Mouse (Mus musculus) MEL (cell line): ENCODE measurements around the gene Ptms. TPM values are rescaled to one million over a fixed set of nuclear protein-coding genes. Genes with fewer than 3 reads are reported as not detected.

ENCODE experiments used
- DNase-seq: peaks from one replicate; pipeline ENCODE4 v3.0.0; 2011; ENCODE audit warnings: low read depth, low spot score
- H3K27ac ChIP-seq: 2 replicates; pipeline ENCODE4 v1.5.1; 2012; ENCODE audit warnings: low read depth, mild to moderate bottlenecking, control low read depth, low read length, moderate library complexity; ENCODE audit not compliant: control insufficient read depth
- H3K27me3 ChIP-seq, 2 experiments: fragments of 150-350 bp in 1 of 2; sonication (generic) in 1 of 2; 2 replicates each; pipeline ENCODE4 v1.6.1; 2012; ENCODE audit warnings: low read length in 2 of 2, mild to moderate bottlenecking in 2 of 2, improper control_type of control experiment in 1 of 2, moderate library complexity in 1 of 2; ENCODE audit not compliant: insufficient read depth in 2 of 2, control insufficient read depth in 1 of 2
- H3K36me3 ChIP-seq, 2 experiments: 2 replicates each; pipeline ENCODE4 v1.6.1; 2012 to 2014; ENCODE audit warnings: low read length in 2 of 2, improper control_type of control experiment in 1 of 2, inconsistent platforms in 1 of 2, mild to moderate bottlenecking in 1 of 2; ENCODE audit not compliant: insufficient read depth in 2 of 2, control insufficient read depth in 1 of 2
- H3K4me1 ChIP-seq, 2 experiments: fragments of 150-350 bp in 1 of 2; sonication (generic) in 1 of 2; 2 replicates each; pipeline ENCODE4 v1.6.1; 2012; ENCODE audit warnings: low read length in 2 of 2, improper control_type of control experiment in 1 of 2, mild to moderate bottlenecking in 1 of 2; ENCODE audit not compliant: insufficient read depth in 2 of 2, control insufficient read depth in 1 of 2
- H3K4me3 ChIP-seq, 2 experiments: fragments of 150-350 bp in 1 of 2; sonication (generic) in 1 of 2; 2 replicates each; pipeline ENCODE4 v1.5.1; 2012; ENCODE audit warnings: low read depth in 2 of 2, low read length in 2 of 2, mild to moderate bottlenecking in 2 of 2, moderate library complexity in 2 of 2, control low read depth in 1 of 2, improper control_type of control experiment in 1 of 2; ENCODE audit not compliant: control insufficient read depth in 1 of 2, insufficient read depth in 1 of 2
- H3K79me2 ChIP-seq: 2 replicates; pipeline ENCODE4 v1.6.1; 2012; ENCODE audit warnings: mild to moderate bottlenecking, low read length, moderate library complexity; ENCODE audit not compliant: control insufficient read depth, poor library complexity, insufficient read depth
- H3K9ac ChIP-seq: 2 replicates; pipeline ENCODE4 v1.6.1; 2012; ENCODE audit warnings: low read depth, mild to moderate bottlenecking, control low read depth, low read length, moderate library complexity; ENCODE audit not compliant: control insufficient read depth, poor library complexity, severe bottlenecking
- H3K9me3 ChIP-seq: fragments of 150-350 bp; sonication (generic); replicated peaks from 2 replicates; pipeline ENCODE4 v1.6.1; 2012; ENCODE audit warnings: mild to moderate bottlenecking, low read length, improper control_type of control experiment, moderate library complexity; ENCODE audit not compliant: insufficient read depth
- BHLHE40 ChIP-seq: IDR thresholded peaks from 2 replicates; pipeline ENCODE4 v1.6.1; 2012; ENCODE audit warnings: low read depth, mild to moderate bottlenecking, inconsistent platforms, low read length, improper control_type of control experiment, borderline replicate concordance
- CHD1 ChIP-seq: IDR thresholded peaks from 2 replicates; pipeline ENCODE4 v1.6.1; 2012; ENCODE audit warnings: low read depth, mild to moderate bottlenecking, inconsistent platforms, low read length, improper control_type of control experiment
- CTCF ChIP-seq, 3 experiments: IDR thresholded peaks in 2 of 3; conservative IDR thresholded peaks in 1 of 3; 2 replicates each; pipeline ENCODE4 v1.5.1; 2011 to 2012; ENCODE audit warnings: low read length in 3 of 3, low read depth in 2 of 3, mild to moderate bottlenecking in 2 of 3, improper control_type of control experiment in 1 of 3, inconsistent platforms in 1 of 3, mixed read lengths in 1 of 3, moderate library complexity in 1 of 3; ENCODE audit not compliant: control insufficient read depth in 1 of 3, insufficient read depth in 1 of 3, poor library complexity in 1 of 3, severe bottlenecking in 1 of 3
- E2F4 ChIP-seq: IDR thresholded peaks from 2 replicates; pipeline ENCODE4 v1.6.1; 2011; ENCODE audit warnings: low read depth, low read length, improper control_type of control experiment, borderline replicate concordance
- ELF1 ChIP-seq: IDR thresholded peaks from 2 replicates; pipeline ENCODE4 v1.6.1; 2014; ENCODE audit warnings: low read depth, mild to moderate bottlenecking, inconsistent platforms, low read length, improper control_type of control experiment, moderate library complexity
- ETS1 ChIP-seq: IDR thresholded peaks from 2 replicates; pipeline ENCODE4 v1.6.1; 2012; ENCODE audit warnings: low read depth, mild to moderate bottlenecking, inconsistent platforms, low read length, improper control_type of control experiment, moderate library complexity
- JUND ChIP-seq: IDR thresholded peaks from 2 replicates; pipeline ENCODE4 v1.6.1; 2011; ENCODE audit warnings: low read depth, mild to moderate bottlenecking, improper control_type of control experiment, low read length
- KAT2A ChIP-seq: conservative IDR thresholded peaks from 2 replicates; pipeline ENCODE4 v1.6.1; 2012; ENCODE audit warnings: low read depth, low read length, improper control_type of control experiment, inconsistent platforms
- MAFK ChIP-seq: IDR thresholded peaks from 2 replicates; pipeline ENCODE4 v1.6.1; 2011; ENCODE audit warnings: low read depth, mild to moderate bottlenecking, low read length, improper control_type of control experiment, borderline replicate concordance
- MAX ChIP-seq: IDR thresholded peaks from 2 replicates; pipeline ENCODE4 v1.6.1; 2011; ENCODE audit warnings: low read length, improper control_type of control experiment
- MYB ChIP-seq: IDR thresholded peaks from 2 replicates; pipeline ENCODE4 v1.6.1; 2011; ENCODE audit warnings: mild to moderate bottlenecking, low read depth, low read length, improper control_type of control experiment
- NELFE ChIP-seq: IDR thresholded peaks from 2 replicates; pipeline ENCODE4 v1.6.1; 2011; ENCODE audit warnings: low read depth, low read length, improper control_type of control experiment
- POLR2A ChIP-seq, 2 experiments: IDR thresholded peaks; 2 replicates each; pipeline ENCODE4 v1.6.1; 2011 to 2012; ENCODE audit warnings: low read length in 2 of 2, mild to moderate bottlenecking in 2 of 2, control low read depth in 1 of 2, improper control_type of control experiment in 1 of 2, low read depth in 1 of 2, moderate library complexity in 1 of 2; ENCODE audit not compliant: control insufficient read depth in 1 of 2, insufficient read depth in 1 of 2, poor library complexity in 1 of 2
- POLR2AphosphoS5 ChIP-seq: IDR thresholded peaks from 2 replicates; pipeline ENCODE4 v1.6.1; 2012; ENCODE audit warnings: low read depth, borderline replicate concordance, mild to moderate bottlenecking, inconsistent platforms, low read length, moderate library complexity, mixed read lengths
- RAD21 ChIP-seq: IDR thresholded peaks from 2 replicates; pipeline ENCODE4 v1.6.1; 2011; ENCODE audit warnings: mild to moderate bottlenecking, low read depth, low read length, improper control_type of control experiment
- TCF12 ChIP-seq: IDR thresholded peaks from 2 replicates; pipeline ENCODE4 v1.6.1; 2014; ENCODE audit warnings: low read depth, mild to moderate bottlenecking, inconsistent platforms, low read length, improper control_type of control experiment, moderate library complexity
- ZMIZ1 ChIP-seq: IDR thresholded peaks from 2 replicates; pipeline ENCODE4 v1.6.1; 2012; ENCODE audit warnings: low read depth, mild to moderate bottlenecking, inconsistent platforms, low read length, improper control_type of control experiment, moderate library complexity
- ZNF384 ChIP-seq: IDR thresholded peaks from 2 replicates; pipeline ENCODE4 v1.6.1; 2012; ENCODE audit warnings: low read depth, mild to moderate bottlenecking, inconsistent platforms, low read length, improper control_type of control experiment
- polyA plus RNA-seq, 2 experiments: library from polyadenylated mRNA; stranded (reverse) in 1 of 2; unstranded in 1 of 2; fragments of >175 nt in 1 of 2; fragments of >200 nt in 1 of 2; gene quantifications; 2 replicates each; pipeline versions ENCODE4 v1.2.1 to v1.2.4; 2012; ENCODE audit warnings: low replicate concordance in 2 of 2, low read depth in 1 of 2; ENCODE audit not compliant: insufficient read length in 2 of 2, insufficient read depth in 1 of 2, missing spikeins in 1 of 2
- total RNA-seq: library from RNA; depleted of rRNA; stranded (reverse); fragments of 300-350 nt; gene quantifications from 2 replicates; pipeline ENCODE4 v1.2.3, GENCODE M21; 2012

Gene Ptms
- total and polyA plus RNA-seq, 3 experiments, result 31.8 to 177 TPM; not detected in 1

GRCm38 (mm10) chr6:124921539-124921938 lies 1.6 kb upstream of the Ptms start (continued):
- TF ChIP-seq ZNF384 (peak; percentile 98), CTCF (IDR thresholded peaks at IDR 0.05 in 2 of 3, conservative IDR thresholded peaks at IDR 0.05 in 1 of 3; ENCODE audit: control insufficient read depth in 1 of 3, insufficient read depth in 1 of 3, low read depth in 2 of 3, low read length in 3 of 3, poor library complexity in 1 of 3, severe bottlenecking in 1 of 3) (no peak), POLR2A (IDR thresholded peaks at IDR 0.05; ENCODE audit: control insufficient read depth in 1 of 2, insufficient read depth in 1 of 2, low read depth in 1 of 2, low read length in 2 of 2, poor library complexity in 1 of 2) (no peak), RAD21 (no peak), MAFK (no peak), CHD1 (no peak)
- TF ChIP-seq, all 39 proteins: peak for 10

GRCm38 (mm10) chr6:124920318-124921085 lies 599 bp upstream of the Ptms start:
- no peak overlapping the region for H3K27ac ChIP-seq
- H3K9ac ChIP-seq, result no peak overlapping the region
- peak; percentile 33 for DNase-seq
- H3K4me3 ChIP-seq, result no peak overlapping the region
- TF ChIP-seq ZNF384 (0 out of 2 replicates have a peak, but pooled peaks have one; percentile 8), ELF1 (no peak)
- TF ChIP-seq, all 39 proteins: peak for 1
- H3K36me3 ChIP-seq, result peaks cover 0 to 33% of the 10 kb centered on the region in 2 experiments; a peak in 2 of 4 replicates
- H3K79me2 ChIP-seq, result peaks cover 6% of the 10 kb centered on the region; the same call in 1 of the 2 replicates
- H3K27me3 ChIP-seq, result no peaks in the 10 kb centered on the region
- H3K9me3 ChIP-seq, result no peaks in the 10 kb centered on the region
- peaks cover 24 to 45% of the 10 kb centered on the region in 2 experiments for H3K4me1 ChIP-seq

DNA sequence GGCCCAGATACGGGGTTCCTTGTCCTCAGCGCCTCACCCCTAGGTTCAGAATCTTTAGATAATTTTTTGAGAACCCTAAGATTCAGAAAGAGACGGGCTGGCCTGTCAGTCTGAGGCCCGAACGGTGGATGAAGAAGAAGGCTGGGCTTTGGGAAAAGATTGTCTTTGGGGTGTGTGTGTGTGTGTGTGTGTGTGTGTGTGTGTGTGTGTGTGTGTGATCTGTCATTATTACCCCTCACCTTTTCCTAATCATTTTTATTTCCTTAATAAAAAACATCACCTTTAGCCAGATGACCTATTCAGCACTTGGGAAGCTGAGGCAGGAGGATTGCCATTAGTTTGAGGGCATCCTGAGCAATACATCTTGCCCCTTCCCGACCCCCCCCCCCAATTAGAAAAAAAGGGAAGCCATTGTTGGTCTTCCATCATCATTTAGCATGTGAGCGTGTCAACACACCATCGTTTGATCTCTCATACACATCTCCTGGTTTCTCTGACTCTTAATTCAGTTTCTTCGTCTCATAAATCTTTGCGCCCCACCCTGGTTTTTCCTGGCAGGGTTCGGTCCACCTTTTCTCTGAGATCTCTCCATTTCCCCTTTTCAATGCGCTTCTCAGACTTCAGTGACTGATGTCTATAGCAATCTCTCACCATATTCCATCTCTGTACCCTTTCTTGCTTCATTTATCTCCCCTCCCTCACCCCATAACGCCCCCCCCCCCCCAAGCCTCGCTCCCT lies 844 bp downstream of the Ptms start:
- H3K27ac ChIP-seq, result no peak overlapping the region

GRCm38 (mm10) chr6:124918331-124918690 lies 1.6 kb downstream of the Ptms start:
- Histone ChIP-seq H3K27ac (no peak overlapping the region), H3K9me3 (no peaks in the 10 kb centered on the region), H3K79me2 (peaks cover 6% of the 10 kb centered on the region; the same call in 1 of the 2 replicates), H3K36me3 (peaks cover 0 to 37% of the 10 kb centered on the region in 2 experiments; a peak in 2 of 4 replicates), H3K27me3 (no peaks in the 10 kb centered on the region), H3K9ac (peak overlapping the region; percentile 94), H3K4me1 (peaks cover 27 to 50% of the 10 kb centered on the region in 2 experiments), H3K4me3 (peak overlapping the region; percentile 49 to 75)
- no peak for DNase-seq
- TF ChIP-seq ETS1, result no peak
- TF ChIP-seq MAFK, result no peak
- TF ChIP-seq ZNF384, result no peak
- TF ChIP-seq NELFE, result no peak
- TF ChIP-seq TCF12, result no peak
- no peak for TF ChIP-seq E2F4
- no peak for TF ChIP-seq ZMIZ1
- TF ChIP-seq POLR2AphosphoS5, result no peak
- no peak for TF ChIP-seq KAT2A
- TF ChIP-seq MYB, result no peak
- no peak for TF ChIP-seq JUND

More for the DNA sequence above, 844 bp downstream of the Ptms start:
- peaks cover 24 to 45% of the 10 kb centered on the region in 2 experiments for H3K4me1 ChIP-seq
- H3K9me3 ChIP-seq, result no peaks in the 10 kb centered on the region
- H3K4me3 ChIP-seq, result peak overlapping the region in 1 of 2 experiments; percentile 39; a peak in 2 of 4 replicates
- no peak for TF ChIP-seq BHLHE40
- 0 out of 2 replicates have a peak, but pooled peaks have one; percentile 5 for TF ChIP-seq MAX
- peak; percentile 59 for DNase-seq
- peaks cover 6% of the 10 kb centered on the region; the same call in 1 of the 2 replicates for H3K79me2 ChIP-seq
- peak overlapping the region; percentile 14; the same call in 1 of the 2 replicates for H3K9ac ChIP-seq
- H3K36me3 ChIP-seq, result peaks cover 0 to 33% of the 10 kb centered on the region in 2 experiments; a peak in 2 of 4 replicates
- H3K27me3 ChIP-seq, result no peaks in the 10 kb centered on the region
